Mouse (Mus musculus) T-cell, adult 2 months (primary cell): ENCODE measurements at regions not wholly inside any gene's neighbourhood (a gene's known extent, or its start where the extent isn't known, plus 50 kb on each side); places are given as distances from the start of the nearest gene placed in this dataset.

ENCODE experiments used
- DNase-seq: peaks from one replicate; pipeline ENCODE4 v3.0.0; 2022; ENCODE audit warnings: low spot score

DNA sequence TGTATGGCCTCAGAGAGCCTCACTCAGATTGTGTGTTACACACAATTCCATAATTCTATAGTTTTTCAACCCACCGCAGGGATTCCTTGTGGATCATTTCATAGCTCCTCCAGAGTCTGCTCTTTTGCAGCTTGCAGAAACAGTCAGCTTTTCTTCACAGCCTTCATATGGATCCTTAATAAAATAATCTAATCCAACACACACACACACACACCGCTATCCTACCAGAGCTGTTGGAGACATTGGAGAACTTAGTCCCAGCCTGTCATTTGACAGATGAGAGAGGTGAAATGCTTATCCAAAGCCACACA is 71.2 kb upstream of the Foxo1 start:
- no peak for DNase-seq

DNA sequence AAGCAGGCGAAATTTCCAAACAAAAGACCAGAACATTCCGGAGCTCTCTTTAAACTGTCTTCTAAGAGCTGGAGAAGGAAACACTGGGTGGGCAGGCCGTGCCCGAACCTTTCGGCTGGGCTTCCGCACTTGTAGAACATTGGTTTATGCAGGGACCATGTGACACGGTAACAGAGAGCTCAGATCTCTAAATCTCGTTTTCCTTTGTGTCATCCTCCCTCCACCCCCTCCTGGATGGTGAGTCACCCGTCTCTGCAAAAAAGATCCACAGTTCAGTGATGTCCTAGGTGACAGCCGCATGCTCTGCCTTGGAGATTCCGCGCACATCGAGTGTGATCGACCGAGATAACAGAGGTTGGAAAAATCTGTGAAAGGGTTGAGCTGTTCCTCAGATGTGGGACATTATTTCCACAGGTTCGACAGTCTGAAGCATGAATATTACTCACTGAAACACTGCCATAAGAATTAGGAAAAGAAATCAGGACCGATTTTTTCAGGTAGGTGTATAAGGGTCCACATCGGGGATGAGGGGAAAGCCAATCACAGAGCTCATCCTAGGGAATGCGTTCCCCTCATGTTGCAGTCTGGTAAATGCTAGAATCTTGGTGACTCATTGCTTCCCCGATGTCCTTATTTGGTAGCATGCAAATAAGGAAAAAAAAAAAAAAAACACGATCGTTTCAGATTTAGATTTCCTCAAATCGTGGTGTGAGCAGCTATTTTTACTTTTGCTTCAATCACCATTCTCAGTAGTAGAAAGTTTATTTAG is 70.0 kb upstream of the Foxo1 start:
- DNase-seq = peak; percentile 82

DNA sequence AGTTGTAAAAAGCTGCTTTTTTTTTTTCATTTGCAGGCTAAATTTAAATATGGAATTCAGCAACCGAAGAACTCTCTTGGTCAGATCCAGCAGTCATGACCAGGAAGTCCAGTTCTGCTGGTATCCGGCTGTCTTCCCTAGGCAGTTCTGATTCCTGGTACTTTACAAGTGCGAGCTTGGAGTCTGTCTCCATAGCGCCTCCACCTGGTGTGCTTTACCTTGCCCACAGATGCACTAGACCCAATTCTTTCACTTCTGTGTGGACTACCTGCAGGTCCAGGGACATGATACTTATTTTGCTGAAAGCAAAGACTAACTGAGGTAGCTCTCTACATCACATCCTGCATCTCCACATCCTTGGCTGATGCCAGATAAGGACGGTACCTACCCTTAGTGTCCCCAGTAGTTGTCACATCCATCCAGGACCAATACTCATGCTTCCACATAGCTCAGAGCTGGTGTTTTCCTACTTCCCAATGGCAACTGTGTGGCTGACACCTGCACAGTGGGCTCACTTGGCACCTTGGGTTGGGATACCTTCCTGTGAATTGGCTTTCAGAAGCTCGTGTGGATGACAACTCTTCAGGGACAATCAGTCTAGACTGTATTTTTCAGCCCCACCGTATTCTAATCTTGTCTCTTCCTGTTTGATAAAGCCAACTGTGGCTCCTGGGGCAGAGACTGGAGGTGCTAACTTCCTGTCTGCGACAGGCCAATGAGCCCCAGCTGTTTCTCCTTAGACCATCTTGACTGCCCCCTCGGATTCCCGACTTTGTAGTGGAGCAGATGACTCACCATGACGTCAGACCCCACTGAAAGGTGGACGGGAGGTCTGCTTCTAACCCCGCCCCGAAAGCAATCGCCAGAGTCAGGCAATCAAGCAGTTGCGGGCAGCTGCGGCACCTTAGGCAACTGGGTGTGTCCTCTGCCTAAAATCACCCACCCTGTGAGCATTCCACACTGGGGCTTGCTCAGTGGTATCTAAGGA is 69.1 kb upstream of the Foxo1 start:
- DNase-seq = peak; percentile 55

DNA sequence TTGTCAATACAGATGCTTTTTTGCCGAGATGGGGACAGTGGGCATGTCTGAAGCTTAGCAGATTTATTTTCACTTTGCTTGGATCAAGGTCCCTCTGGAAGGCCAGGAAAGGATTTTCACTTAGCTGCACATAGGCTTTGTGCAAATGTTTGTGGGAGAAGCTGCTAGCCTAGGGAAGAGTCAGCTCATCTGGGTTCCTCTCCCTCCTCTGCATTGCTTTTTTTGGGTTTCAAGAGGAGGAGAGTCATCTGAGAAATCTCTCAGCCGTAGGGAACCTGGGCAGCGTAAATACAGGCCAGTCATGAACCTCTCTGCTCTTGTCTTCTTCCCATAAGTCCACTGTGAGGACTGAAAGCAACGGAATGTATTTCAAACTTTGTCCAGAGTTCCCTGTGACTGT is 68.0 kb upstream of the Foxo1 start:
- DNase-seq = no peak

DNA sequence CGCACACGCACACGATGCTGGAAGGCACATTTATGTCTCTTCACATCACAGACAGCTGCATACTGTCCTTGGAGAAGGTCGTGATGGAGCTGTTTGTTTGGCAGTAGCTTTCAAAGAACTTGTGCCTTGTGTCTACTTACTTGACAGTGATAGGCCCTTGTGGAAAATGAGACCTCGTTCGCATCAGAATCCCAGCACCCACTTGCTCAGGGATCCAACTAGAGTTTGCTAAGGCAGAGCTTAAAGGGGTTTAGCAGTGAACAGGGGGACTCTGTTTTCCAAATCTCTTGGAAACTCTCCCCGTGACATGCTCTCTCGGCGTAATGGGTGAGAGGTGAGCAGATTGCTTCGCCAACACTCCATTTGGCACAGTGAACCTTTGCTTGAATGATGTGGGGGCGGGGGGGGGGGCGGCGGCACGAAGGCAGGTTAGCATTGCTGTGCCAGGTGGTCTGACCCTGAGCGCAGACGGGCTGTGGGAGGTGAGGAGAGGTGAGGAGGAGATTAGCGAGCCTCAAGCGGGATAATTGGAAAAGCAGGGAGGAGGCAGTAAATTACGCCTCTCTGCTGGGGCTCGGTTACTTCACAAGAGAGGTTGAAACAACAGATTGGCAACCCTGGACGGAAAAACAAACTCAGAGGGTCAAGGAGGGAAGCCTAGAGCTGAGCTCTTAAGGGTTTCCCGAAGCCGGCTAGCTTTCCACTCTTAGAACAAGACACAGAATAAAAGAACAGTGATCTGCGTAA is 57.4 kb upstream of the Foxo1 start:
- DNase-seq = no peak

DNA sequence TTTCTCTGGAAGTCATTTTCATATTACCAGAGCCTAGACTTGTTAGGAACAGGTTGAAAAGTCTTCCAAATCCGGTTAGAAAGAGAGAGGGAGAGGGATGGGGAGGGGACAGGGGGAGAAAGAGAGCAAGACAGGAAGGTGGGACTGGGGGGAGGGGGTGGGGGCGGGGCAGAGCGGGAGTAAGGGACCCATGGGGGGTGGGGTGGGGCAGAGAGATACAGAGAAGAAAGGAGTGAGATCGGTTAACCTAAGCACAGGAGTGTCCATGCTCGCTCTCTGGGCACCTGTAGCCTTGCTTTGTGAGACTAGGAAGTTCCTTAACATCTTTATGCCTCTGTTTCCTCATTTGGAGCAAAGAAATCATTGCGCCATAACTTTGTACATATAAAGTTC is 56.8 kb upstream of the Foxo1 start:
- no peak for DNase-seq

DNA sequence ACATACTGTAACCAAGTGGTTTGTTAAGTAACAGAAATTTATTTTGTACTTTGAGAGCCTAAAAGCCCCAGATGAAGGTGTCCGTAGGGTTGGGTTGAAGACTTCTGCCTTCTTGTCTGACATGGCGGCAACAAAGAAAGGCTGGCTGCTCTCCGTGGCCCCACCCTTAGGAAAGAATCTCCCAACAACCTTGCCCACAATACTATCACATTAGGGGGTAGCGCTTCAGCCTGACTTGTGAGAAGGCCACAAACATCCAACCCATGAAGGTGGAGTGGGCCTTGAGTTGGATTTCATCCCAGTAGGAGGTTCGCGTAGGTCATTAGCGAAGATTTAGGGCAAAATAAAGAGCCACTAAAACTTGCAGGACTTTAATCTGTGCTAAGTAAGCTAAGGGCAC is 54.0 kb upstream of the Foxo1 start:
- DNase-seq = no peak

DNA sequence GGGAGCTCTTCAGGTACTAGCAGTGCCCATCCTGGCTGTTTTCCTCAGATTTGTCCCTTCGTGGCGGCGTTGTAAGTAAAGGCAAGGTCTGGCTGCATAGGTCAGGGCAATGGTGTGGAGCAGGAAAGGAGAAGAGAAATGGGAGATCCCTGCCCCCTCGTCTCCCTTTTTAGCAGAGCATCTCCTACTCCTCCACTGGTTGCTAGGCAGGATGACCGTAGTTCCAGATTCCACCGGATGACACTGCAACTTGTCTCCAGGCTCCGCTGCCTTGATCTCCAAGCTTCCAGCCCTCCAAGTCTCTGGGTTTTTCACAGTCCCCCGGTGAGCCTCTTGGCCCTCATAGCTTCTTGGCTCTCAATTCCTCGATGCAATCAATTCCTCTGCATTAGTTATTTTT is 53.1 kb upstream of the Foxo1 start:
- DNase-seq = no peak
